Mouse (Mus musculus): ENCODE data around the gene Pip. TPM values are rescaled to one million over a fixed set of nuclear protein-coding genes. Genes with fewer than 3 reads are reported as not detected.

Gene Pip
- polyA plus RNA-seq (2015; fragmentation: Nextera tagmentation; extraction: Ambion mirVana), result not detected in 2 replicates

GRCm38 (mm10) chr6:41847235-41847634 lies at the start of gene Pip:
TSS of gene Pip (plus strand) at chr6:41847535.

GRCm38 (mm10) chr6:41852689-41853088 lies 5.4 kb downstream of the Pip start, which contains the start of gene Sval2:
TSS of gene Sval2 (plus strand) at chr6:41852989.

Other genes with a start within 250 kb of the Pip start
- gene Ephb6, start 242.1 kb upstream of the Pip start, polyA plus RNA-seq (2015; fragmentation: Nextera tagmentation; extraction: Ambion mirVana), result 4.4 and 4.6 TPM in 2 replicates
- gene Trpv6, start 211.1 kb upstream of the Pip start, polyA plus RNA-seq (2015; fragmentation: Nextera tagmentation; extraction: Ambion mirVana), result 0.12 and 0.24 TPM in 2 replicates
- not detected in 2 replicates for gene Trpv5, start 166.8 kb upstream of the Pip start, polyA plus RNA-seq (2015; fragmentation: Nextera tagmentation; extraction: Ambion mirVana)
- gene Llcfc1, start 163.1 kb upstream of the Pip start, polyA plus RNA-seq (2015; fragmentation: Nextera tagmentation; extraction: Ambion mirVana), result not detected in 2 replicates
- 0.39 and 0.89 TPM in 2 replicates for gene Kel, start 143.2 kb upstream of the Pip start, polyA plus RNA-seq (2015; fragmentation: Nextera tagmentation; extraction: Ambion mirVana)
- not detected in 2 replicates for gene Olfr459, start 72.4 kb upstream of the Pip start, polyA plus RNA-seq (2015; fragmentation: Nextera tagmentation; extraction: Ambion mirVana)
- not detected in 2 replicates for gene Sval2, start 5.5 kb downstream of the Pip start, polyA plus RNA-seq (2015; fragmentation: Nextera tagmentation; extraction: Ambion mirVana)
- gene Sval1, start 104.1 kb downstream of the Pip start, polyA plus RNA-seq (2015; fragmentation: Nextera tagmentation; extraction: Ambion mirVana), result 0.28 TPM in 1 of 2 replicates, not detected in the other
- not detected in 2 replicates for gene Sval3, start 120.6 kb downstream of the Pip start, polyA plus RNA-seq (2015; fragmentation: Nextera tagmentation; extraction: Ambion mirVana)
- not detected in 2 replicates for gene Sva, start 190.9 kb downstream of the Pip start, polyA plus RNA-seq (2015; fragmentation: Nextera tagmentation; extraction: Ambion mirVana)